Mouse (Mus musculus): ENCODE results near the gene Nmnat1.

The Nmnat1 gene

DNA sequence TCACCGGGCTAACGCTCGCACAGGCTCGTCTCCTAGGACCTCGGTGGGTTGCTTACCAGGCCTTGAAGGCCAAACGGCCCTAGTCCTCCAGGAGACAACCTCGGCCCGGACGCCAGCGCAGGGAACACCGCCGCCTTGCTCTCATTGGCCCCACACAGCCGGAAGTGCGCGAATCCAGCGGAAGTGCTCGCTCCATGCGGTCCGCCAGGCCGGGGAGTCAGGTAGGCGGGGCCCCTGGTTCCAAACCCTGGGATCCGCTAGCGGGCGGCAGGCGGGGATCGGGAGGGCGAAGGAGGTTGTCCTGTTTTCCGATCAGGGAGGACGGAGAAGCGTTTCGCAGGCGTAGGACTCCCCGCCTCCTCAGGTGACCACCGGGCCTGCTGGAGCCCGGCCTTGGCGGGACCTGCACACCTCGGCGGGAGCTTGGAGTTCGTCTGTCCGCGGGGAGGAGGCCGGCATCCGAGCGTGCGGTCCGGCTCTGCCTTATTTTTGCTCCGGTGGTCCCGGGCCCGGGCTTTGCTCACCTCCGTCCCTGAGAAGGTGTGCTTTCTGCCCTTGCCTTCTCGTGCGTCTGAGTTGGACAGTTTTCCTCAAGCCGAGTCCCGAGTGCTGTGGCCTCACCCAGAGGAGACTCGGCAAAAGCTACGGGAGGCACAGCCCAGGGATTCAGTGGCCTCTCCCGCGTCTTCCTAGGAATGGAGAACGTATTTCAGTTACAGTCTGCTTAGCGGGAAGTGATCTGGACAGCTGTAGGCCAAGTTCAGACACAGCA lies at the start of gene Nmnat1, which contains the start of gene Lzic:
Gene Nmnat1 (minus strand): TSS at position 150 of the 772 bp plus-strand sequence.
Gene Lzic (plus strand): TSS at position 177 of the 772 bp plus-strand sequence.
- peak; percentile 71 to 84 for DNase-seq (ENCODE audit: low spot score in 2 of 2)

DNA sequence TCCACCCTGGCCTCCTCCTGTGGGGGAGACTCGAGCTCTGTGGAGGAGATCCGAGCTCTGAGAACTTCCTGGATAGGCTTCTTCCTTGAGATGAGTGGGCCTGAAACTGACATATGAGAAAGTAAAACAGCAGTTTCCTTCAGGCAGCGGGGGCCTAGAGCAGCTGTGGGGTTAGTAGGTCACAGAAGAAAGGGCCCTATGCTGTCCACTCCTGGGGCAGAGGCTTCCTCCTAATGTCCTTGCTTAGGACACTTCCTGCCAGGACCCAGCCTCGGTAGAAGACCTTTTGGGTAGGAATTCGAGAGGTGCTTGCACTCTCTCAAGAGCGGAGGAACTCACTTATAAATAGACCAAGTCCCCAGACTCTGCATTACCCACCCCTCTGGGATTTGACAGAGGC lies 44.7 kb upstream of the Nmnat1 start:
- no peak for DNase-seq (ENCODE audit: low spot score in 2 of 2)

DNA sequence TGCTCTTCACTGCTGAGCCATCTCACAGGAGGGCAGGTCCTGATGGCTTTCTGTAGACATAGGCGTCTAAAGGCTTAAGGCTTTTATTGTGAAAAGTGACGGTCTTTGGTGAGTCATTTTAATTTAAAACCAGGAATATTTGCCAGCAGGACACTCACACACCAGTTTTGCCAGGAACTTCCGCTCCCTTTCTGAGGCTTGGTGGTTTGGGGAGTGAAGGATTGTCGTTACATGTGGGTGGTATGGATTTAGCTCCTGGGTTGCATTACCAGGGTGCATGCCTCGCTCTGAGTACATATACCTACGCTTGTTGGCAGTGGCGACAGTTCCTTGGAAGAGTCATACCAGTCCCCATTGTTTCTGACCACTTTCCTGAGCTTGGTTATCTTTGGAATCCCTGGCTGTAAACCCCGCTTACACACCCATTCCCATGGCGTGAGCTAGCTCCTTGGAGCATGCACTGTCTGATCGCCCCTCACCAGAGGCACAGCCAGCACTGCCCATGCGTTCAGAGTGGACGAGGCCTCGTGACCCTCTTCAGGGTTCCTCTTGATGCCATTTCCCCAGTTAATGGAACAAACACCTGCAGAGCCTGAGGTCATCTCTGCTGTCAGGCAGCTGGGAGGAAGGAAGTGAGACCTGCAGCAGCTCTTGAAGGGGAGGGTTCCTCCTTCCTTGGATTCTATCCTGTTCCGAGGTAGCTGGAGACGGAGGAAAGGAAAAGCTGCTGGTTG lies 42.8 kb upstream of the Nmnat1 start:
- DNase-seq (ENCODE audit: low spot score in 2 of 2) = no peak

DNA sequence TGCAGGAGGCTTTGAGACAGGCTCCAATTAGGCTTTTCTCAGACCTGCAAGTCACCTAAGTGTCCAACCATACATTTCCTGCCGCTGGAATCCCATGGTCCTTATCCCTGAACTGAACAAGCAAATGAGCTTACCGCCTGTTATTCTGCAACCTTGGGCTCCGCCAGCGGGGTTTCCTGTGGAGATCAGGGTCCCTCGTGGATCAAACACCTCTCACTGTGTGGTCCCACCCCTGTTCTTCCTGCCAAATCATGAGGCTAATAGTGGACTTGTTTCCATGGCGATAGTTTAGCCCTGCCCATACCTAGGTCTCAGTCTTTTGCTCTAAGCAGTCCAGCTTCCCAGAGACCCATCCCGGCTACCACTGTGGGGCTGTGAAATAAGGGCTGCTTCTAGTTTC lies 41.3 kb upstream of the Nmnat1 start:
- no peak for DNase-seq (ENCODE audit: low spot score in 2 of 2)

DNA sequence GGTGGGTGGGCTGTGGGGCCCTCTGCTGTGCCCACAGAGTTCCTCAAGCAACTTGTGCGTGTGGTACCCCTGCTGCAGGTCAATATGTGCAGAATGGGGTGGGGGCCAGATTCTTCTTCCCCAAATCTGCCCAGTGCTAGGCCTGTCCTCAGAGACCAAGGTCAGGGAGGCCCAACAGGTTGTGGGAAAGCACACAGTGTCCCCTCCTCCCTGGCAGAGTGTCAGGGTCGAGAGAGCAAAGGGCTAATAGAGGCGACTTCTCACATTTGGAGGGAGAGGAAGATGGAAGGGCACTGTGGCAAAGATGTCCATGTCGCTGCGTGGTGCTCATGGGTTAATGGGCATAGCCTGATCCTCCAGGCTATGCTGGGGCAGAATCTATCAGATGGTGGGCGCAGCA lies 40.8 kb upstream of the Nmnat1 start:
- DNase-seq (ENCODE audit: low spot score in 2 of 2) = no peak

DNA sequence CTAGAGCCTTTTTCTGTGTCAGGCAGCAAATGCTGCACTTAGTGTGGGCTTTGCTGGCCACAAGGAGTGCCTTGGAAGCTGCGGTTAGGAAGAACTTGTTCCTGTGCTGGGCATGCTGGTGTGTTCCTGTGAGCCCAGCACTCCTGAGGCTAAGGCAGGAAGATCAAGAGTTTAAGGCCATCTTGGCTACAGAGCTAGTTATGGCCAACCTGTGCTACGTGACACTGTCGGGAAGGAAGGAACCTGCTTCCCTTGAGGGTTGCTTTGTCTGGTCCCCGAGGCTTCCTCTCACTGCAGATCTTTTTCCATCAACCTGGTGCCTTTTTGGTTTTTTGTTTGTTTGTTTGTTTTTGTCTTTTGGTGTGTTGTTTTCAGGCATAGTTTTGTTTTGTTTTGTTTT lies 40.2 kb upstream of the Nmnat1 start:
- no peak for DNase-seq (ENCODE audit: low spot score in 2 of 2)

DNA sequence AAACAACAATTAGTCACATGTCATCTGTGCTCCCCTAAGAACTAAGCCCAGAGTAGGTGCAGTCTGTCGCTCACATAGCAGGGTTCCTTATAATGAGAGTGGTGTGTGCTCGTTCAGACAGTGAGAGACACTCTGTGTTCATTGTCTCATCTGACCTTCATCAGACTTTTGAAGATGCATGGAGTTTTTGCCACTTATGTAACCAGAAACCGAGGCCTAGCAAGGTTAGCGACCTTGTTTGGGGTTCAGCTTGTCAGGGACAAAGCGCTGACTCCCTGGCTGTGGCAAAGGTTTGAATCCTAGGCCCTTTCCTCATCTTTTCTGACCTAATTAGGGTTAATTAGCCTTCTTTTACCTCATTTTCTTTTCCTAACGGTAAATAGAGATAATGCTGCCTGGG lies 39.0 kb upstream of the Nmnat1 start:
- DNase-seq (ENCODE audit: low spot score in 2 of 2) = no peak

DNA sequence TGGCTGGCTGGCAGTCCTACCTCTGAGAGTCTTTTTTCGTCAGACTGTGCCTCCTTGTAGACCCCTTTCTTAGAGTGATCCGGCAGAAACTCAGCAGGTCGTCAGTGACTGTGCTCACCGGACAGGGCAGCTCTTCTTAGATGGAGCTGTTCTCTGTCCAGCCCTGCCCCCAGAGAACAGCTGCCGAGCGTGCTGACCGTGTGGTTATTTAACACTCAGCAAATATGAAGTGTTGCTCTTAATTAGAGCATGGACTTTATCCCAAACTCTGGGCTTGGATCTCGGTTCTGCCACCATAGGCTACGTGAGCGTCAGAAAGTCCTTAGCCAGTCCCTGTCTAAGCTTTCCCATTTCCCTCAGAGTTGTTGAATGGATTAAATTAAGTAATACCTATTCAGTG lies 36.3 kb upstream of the Nmnat1 start:
- no peak for DNase-seq (ENCODE audit: low spot score in 2 of 2)

DNA sequence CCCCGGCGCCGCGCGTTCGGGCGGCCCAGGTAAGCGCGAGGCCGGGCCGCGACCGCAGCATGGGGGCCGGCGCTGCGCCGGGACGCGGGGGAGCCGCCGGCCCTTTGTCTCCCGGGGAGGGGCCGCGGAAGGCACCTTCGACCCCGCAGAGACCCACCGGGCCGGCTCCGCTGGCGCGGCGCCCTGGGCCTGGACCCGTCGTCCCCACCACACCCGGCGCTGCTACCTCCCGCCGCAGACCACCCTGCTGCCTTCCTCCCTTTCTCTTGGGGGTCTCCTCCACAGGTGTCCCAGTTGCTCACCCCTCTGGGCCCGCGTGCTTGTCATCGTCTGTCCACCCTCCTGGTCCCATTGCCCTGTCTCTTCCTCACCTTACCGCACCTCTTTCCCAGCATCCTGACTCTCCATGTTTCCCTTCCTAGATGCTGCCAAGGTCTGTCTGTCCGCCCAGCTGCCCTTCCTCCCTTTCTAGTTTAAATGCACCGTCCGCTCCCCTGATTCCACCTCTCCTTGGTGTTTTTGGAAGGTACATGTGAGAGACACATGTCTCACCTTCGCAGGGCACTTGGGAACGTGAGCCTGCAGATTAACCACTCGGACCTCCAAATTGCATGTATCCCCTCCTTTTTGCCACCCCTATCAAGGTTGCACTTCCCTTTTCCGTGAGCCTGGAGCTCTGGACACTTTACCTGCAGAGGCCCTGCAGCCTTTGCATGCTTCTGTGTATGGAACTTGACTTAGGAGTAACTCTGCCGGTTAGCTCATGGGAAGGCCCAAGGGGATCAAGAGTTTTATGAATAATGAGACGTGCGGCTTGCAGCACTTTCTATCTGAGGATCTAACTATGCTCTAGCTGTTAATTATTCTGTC lies 33.6 kb upstream of the Nmnat1 start:
- DNase-seq (ENCODE audit: low spot score in 2 of 2) = no peak

DNA sequence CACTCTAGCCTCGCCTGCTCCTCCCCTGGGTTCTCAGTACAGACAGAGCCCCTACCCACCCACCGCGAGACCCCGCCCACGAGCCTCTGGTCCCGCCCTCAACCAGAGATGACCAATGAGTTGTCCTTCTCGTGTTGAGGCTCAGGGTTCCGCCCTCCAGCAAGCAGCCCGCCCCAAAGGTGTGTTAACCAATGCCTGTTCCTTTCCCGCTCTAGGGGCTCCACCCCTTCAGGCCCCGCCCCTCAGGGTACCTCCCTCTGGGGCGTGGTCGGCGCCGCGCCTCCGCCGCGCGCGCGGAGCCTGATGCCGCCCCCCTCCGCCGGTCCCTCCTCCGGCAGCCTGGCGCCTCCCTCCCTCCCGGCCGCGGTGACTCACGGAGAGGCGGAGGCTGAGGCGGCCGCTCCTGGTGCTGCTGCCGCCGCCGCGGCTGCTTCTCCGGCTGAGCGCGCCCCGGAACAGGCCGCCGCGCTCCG lies 32.9 kb upstream of the Nmnat1 start, which contains the start of gene Ctnnbip1:
Gene Ctnnbip1 (plus strand): TSS at position 369 of the 473 bp plus-strand sequence.
- DNase-seq (ENCODE audit: low spot score in 2 of 2) = peak; percentile 85 to 91

DNA sequence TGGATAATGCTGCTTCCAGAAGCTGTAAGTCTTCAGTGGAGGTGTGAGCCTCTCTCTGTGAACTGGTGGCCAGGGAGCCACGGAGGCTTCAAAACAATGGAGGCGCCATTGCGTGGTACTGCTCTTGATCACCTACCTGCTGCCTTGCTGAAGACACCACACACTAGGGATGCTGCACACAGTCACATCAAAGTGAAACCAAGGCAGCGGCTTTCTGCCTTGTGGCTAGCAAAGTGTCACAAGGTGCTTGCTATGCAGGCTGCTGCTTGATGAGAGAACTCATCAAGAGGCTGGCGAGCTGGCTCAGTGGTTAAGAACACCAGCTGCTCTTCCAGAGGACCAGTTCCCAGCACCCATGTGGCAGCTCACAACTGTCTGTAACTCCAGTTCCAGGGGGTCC lies 30.7 kb upstream of the Nmnat1 start:
- no peak for DNase-seq (ENCODE audit: low spot score in 2 of 2)

DNA sequence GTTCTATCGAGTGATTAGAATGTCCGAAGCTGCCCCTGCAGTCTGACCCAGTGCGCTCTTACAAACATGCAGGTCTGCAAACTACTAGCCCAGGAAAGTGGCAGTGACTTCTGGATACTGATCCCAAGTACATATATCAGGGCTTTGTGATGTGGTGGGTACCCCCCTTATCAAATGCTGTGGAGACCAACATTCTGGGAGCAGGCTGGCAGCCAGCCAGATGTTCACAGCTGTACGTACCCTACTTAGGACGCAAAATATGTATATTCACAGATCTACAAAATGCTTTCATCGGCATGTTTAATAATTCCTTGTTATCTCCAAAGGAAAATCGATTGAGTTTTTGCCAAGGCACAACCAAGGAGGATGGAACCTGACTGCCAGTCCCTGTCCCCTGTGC lies 27.1 kb upstream of the Nmnat1 start:
- no peak for DNase-seq (ENCODE audit: low spot score in 2 of 2)

DNA sequence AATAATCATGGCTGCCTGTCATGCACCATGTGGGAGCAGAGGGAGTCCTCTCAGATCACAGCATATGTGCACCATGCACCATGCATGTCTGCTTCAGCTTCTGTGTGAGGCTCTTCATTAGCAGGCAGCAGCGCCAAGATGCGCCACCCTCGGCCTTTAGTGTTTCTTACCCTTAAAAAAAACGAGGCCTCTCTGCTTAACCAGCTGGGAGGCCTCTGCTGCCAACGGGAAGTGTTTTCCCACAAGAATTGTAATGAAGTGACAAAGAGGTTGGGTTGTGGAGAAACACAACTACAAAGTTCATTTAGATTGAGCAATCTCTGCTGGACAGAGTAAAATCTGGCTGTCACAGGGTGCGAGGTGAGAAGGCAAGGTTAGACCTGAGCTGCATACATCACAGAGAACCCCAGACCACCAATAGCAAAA lies 26.2 kb upstream of the Nmnat1 start:
- DNase-seq (ENCODE audit: low spot score in 2 of 2) = no peak

DNA sequence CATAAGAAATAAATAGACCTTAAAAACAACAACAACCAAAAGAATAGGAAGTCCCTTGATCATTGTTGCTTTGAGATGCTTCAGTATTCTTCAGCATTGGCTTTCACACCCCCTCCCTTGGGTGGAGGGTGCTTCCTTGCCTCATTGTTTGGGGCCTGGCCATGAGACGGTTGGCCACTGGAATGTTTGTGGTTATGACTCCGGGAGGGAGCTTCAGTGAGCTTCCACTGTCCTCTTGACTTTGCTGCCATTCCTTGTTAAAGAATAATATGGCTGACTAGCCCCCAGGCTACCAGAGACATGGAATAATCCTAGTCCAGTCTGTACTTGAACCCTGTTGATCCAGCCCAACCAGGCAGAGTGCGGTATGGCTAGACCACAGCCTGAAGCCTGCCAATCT lies 21.9 kb upstream of the Nmnat1 start:
- no peak for DNase-seq (ENCODE audit: low spot score in 2 of 2)

DNA sequence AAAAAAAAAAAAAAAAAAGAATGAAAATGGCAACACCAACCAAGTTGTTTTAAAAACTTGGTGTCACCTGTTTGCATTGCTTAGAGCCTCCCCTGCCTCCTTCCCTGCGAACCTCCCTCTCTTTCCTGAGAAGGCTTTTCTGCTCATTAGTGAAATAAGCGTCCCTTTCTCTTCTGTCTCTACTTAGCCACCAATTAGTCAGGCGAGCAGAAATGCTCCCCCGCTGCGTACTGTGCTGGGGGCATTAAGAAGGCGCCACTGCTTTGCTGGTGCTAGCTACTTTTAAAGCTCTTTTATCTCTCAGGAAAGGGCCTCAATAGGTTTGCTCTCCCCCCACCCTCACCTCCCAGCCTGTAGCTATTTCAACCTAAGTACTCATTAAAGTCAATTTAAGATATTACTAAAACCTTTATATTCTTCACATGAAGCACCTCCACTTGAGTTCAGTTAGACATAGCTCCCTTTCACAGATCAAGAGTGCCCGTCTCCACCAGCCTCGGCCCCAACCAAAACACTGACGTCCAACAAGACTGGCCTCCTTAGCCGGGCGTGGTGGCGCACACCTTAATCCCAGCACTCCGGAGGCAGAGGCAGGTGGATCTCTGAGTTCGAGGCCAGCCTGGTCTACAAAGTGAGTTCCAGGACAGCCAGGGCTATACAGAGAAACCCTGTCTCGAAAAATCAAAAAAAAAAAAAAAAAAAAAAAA lies 20.4 kb upstream of the Nmnat1 start:
- DNase-seq (ENCODE audit: low spot score in 2 of 2) = no peak

DNA sequence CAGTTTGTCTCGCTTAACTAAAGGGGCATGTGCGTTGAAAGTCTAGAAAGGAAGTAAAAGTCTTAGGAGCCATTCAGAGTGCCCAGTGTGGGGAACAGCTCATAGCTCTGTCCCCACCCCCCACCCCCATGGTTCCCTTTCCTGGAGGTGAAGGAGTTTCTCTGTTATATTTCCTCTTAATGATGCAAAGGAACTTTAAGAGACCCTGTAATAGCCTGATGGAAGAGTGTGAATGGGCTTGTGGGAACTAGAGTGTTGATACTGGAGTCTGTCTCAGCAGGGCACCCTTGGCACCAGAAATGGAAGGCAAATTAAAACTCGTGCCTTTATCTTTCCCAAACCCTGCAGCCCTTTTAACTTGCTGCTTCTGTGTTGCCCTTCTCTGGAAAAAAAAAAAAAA lies 19.9 kb upstream of the Nmnat1 start:
- no peak for DNase-seq (ENCODE audit: low spot score in 2 of 2)

DNA sequence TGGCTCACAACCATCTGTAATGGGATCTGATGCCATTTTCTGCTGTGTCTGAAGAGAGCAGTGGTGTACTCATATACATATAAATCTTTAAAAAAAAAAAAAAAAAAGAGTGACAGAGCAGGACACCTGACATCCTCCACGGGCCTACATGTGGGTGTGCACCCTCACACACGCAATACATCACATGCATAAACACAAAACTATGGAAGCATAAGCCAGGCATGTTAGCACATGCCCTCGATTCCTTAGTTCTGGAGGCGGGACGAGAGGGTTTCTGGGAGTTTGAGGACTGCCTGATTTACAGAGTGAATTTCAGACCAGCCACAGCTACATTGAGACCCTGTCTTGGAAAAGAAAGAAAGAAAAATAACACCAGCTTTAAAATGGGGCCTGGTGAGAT lies 19.4 kb upstream of the Nmnat1 start:
- no peak for DNase-seq (ENCODE audit: low spot score in 2 of 2)

DNA sequence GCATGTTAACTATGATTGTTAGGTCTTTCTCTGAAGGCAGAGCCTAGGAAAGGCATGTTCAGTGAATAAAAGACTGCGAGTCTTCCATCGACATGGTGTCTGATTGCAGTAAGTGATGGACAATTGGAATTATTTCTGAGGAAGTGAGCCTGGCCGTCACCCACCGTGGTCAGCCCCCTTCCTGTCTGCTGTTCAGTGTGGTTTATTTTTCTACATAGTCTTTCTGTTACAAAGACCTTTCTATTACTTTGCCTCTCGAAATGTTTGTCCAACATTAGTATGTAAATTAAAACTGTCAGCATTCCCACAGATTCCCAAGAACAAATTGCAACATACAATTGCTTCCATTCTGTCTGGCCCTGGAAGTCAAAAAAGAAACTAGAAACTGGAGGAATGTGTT lies 14.8 kb upstream of the Nmnat1 start:
- DNase-seq (ENCODE audit: low spot score in 2 of 2) = no peak

DNA sequence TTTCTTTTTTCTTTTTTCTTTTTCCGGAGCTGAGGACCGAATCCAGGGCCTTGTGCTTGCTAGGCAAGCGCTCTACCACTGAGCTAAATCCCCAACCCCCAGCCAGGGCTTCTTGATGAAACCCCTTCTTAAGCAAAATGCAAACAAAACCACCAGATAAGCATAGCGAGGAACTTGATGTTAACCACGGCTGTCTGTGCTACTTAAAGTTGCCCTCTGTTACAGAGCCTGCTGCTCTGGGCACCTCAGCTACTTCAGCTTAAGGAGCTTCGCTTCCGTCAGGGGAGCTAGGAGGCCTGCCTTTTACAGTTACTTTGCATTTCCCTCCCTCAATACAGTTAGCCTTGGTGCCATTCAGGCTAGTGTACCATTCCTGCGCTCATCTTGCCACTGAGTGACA lies 13.9 kb upstream of the Nmnat1 start:
- DNase-seq (ENCODE audit: low spot score in 2 of 2) = no peak

DNA sequence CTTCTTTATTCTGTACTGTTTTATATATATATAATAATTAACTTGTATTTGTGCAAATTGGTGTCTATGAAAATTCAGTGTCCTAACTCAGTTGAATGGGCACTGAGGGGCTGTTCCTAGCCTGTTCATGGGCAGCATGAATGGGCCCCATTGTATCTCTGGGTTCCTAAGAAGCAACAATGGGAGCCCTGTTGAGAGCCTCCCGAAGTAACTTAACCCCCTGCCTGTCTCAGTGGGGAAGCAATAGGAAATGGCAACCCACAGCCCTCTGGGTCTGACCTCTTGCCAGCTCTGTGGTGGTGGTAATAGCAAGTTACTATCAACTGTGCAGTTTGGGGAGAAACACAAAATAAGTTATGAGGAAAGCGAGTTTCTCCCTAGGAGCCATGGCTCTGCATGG lies 11.6 kb upstream of the Nmnat1 start:
- DNase-seq (ENCODE audit: low spot score in 2 of 2) = no peak

DNA sequence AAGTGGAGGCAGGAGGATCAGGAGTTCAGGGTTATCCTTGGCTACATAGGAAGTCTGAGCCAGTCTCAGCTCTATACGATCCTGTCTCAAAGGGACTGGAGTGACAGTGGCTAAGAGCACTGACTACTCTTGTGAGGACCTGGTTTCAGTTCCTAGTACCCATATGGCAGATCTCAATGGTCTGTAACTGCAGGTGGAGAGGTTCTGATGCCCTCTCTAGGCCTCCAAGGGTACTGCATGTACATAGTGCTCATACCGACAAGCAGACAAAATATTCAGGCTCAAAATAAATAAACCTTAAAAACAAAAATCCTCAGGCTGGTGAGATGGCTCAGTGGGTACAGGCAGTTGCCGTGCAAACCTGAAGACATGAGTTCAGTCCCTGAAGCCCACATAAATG lies 6.1 kb upstream of the Nmnat1 start:
- DNase-seq (ENCODE audit: low spot score in 2 of 2) = no peak
